Mouse (Mus musculus): ENCODE measurements around the gene Rnf216. TPM values are rescaled to one million over a fixed set of nuclear protein-coding genes. Genes with fewer than 3 reads are reported as not detected.

The Rnf216 gene
- polyA plus RNA-seq (2012; rRNA removed), result 58.3 and 60.4 TPM in 2 replicates

- no peaks in the 10 kb centered on the region for H3K36me3 ChIP-seq (ENCODE audit: control insufficient read depth, insufficient read depth, low read length)
- TF ChIP-seq POLR2A (IDR thresholded peaks at IDR 0.05; ENCODE audit: control insufficient read depth, low read depth, low read length) (peak; percentile 88), CTCF (IDR thresholded peaks at IDR 0.05; ENCODE audit: control insufficient read depth, insufficient read depth, insufficient replicate concordance, low read depth, low read length) (peak; percentile 69; the same call in 1 of the 2 replicates)
- peaks cover 2% of the 10 kb centered on the region for H3K4me1 ChIP-seq (ENCODE audit: control insufficient read depth, insufficient read depth, low read length)
- no peaks in the 10 kb centered on the region for H3K27me3 ChIP-seq (ENCODE audit: control insufficient read depth, insufficient read depth, low read length)
- peak within 1 kb of the TSS; percentile 75 for H3K27ac ChIP-seq (ENCODE audit: control insufficient read depth, insufficient read depth, low read depth, low read length)
- peak within 1 kb of the TSS; percentile 81 for H3K4me3 ChIP-seq (ENCODE audit: control insufficient read depth, low read depth, low read length)
Observed at GRCm38 (mm10) chr5:143112281-143113246, at the start of gene Rnf216. Gene Rnf216, minus strand, starts transcription at chr5:143112994.

GRCm38 (mm10) chr5:143155534-143155933, 42.7 kb upstream of the Rnf216 start:
- Histone ChIP-seq H3K27me3 (ENCODE audit: control insufficient read depth, insufficient read depth, low read length) (no peaks in the 10 kb centered on the region), H3K36me3 (ENCODE audit: control insufficient read depth, insufficient read depth, low read length) (no peaks in the 10 kb centered on the region), H3K4me3 (ENCODE audit: control insufficient read depth, low read depth, low read length) (no peak overlapping the region), H3K27ac (ENCODE audit: control insufficient read depth, insufficient read depth, low read depth, low read length) (no peak overlapping the region), H3K4me1 (ENCODE audit: control insufficient read depth, insufficient read depth, low read length) (peaks cover 11% of the 10 kb centered on the region)
- TF ChIP-seq CTCF (IDR thresholded peaks at IDR 0.05; ENCODE audit: control insufficient read depth, insufficient read depth, insufficient replicate concordance, low read depth, low read length), result no peak
- no peak for TF ChIP-seq POLR2A (IDR thresholded peaks at IDR 0.05; ENCODE audit: control insufficient read depth, low read depth, low read length)

GRCm38 (mm10) chr5:143153756-143154155, 41.0 kb upstream of the Rnf216 start:
- Histone ChIP-seq H3K4me3 (ENCODE audit: control insufficient read depth, low read depth, low read length) (no peak overlapping the region), H3K4me1 (ENCODE audit: control insufficient read depth, insufficient read depth, low read length) (peaks cover 11% of the 10 kb centered on the region), H3K36me3 (ENCODE audit: control insufficient read depth, insufficient read depth, low read length) (no peaks in the 10 kb centered on the region), H3K27ac (ENCODE audit: control insufficient read depth, insufficient read depth, low read depth, low read length) (no peak overlapping the region), H3K27me3 (ENCODE audit: control insufficient read depth, insufficient read depth, low read length) (no peaks in the 10 kb centered on the region)
- TF ChIP-seq CTCF (IDR thresholded peaks at IDR 0.05; ENCODE audit: control insufficient read depth, insufficient read depth, insufficient replicate concordance, low read depth, low read length) (no peak), POLR2A (IDR thresholded peaks at IDR 0.05; ENCODE audit: control insufficient read depth, low read depth, low read length) (no peak)

- Histone ChIP-seq H3K36me3 (ENCODE audit: control insufficient read depth, insufficient read depth, low read length) (no peaks in the 10 kb centered on the region), H3K27ac (ENCODE audit: control insufficient read depth, insufficient read depth, low read depth, low read length) (no peak overlapping the region), H3K27me3 (ENCODE audit: control insufficient read depth, insufficient read depth, low read length) (no peaks in the 10 kb centered on the region), H3K4me1 (ENCODE audit: control insufficient read depth, insufficient read depth, low read length) (peaks cover 4% of the 10 kb centered on the region), H3K4me3 (ENCODE audit: control insufficient read depth, low read depth, low read length) (no peak overlapping the region)
- TF ChIP-seq CTCF (IDR thresholded peaks at IDR 0.05; ENCODE audit: control insufficient read depth, insufficient read depth, insufficient replicate concordance, low read depth, low read length), result 0 out of 2 replicates have a peak, but pooled peaks have one; percentile 7
- TF ChIP-seq POLR2A (IDR thresholded peaks at IDR 0.05; ENCODE audit: control insufficient read depth, low read depth, low read length), result no peak
Observed at GRCm38 (mm10) chr5:143150044-143150443, 37.2 kb upstream of the Rnf216 start.

- no peaks in the 10 kb centered on the region for H3K36me3 ChIP-seq (ENCODE audit: control insufficient read depth, insufficient read depth, low read length)
- H3K27ac ChIP-seq (ENCODE audit: control insufficient read depth, insufficient read depth, low read depth, low read length), result no peak overlapping the region
- TF ChIP-seq CTCF (IDR thresholded peaks at IDR 0.05; ENCODE audit: control insufficient read depth, insufficient read depth, insufficient replicate concordance, low read depth, low read length) (no peak), POLR2A (IDR thresholded peaks at IDR 0.05; ENCODE audit: control insufficient read depth, low read depth, low read length) (no peak)
- no peak overlapping the region for H3K4me3 ChIP-seq (ENCODE audit: control insufficient read depth, low read depth, low read length)
- H3K27me3 ChIP-seq (ENCODE audit: control insufficient read depth, insufficient read depth, low read length), result no peaks in the 10 kb centered on the region
- peaks cover 4% of the 10 kb centered on the region for H3K4me1 ChIP-seq (ENCODE audit: control insufficient read depth, insufficient read depth, low read length)
Observed at GRCm38 (mm10) chr5:143149536-143149935, 36.7 kb upstream of the Rnf216 start.

GRCm38 (mm10) chr5:143148661-143149060, 35.9 kb upstream of the Rnf216 start:
- peaks cover 3% of the 10 kb centered on the region for H3K4me1 ChIP-seq (ENCODE audit: control insufficient read depth, insufficient read depth, low read length)
- no peak overlapping the region for H3K27ac ChIP-seq (ENCODE audit: control insufficient read depth, insufficient read depth, low read depth, low read length)
- H3K36me3 ChIP-seq (ENCODE audit: control insufficient read depth, insufficient read depth, low read length), result no peaks in the 10 kb centered on the region
- no peaks in the 10 kb centered on the region for H3K27me3 ChIP-seq (ENCODE audit: control insufficient read depth, insufficient read depth, low read length)
- TF ChIP-seq POLR2A (IDR thresholded peaks at IDR 0.05; ENCODE audit: control insufficient read depth, low read depth, low read length), result no peak
- no peak overlapping the region for H3K4me3 ChIP-seq (ENCODE audit: control insufficient read depth, low read depth, low read length)

GRCm38 (mm10) chr5:143147481-143147880, 34.7 kb upstream of the Rnf216 start, which contains the start of gene Olfr718-ps1:
Gene Olfr718-ps1, minus strand, starts transcription at chr5:143147581.
- H3K4me1 ChIP-seq (ENCODE audit: control insufficient read depth, insufficient read depth, low read length), result no peaks in the 10 kb centered on the region
- no peak within 1 kb of the TSS for H3K4me3 ChIP-seq (ENCODE audit: control insufficient read depth, low read depth, low read length)
- TF ChIP-seq POLR2A (IDR thresholded peaks at IDR 0.05; ENCODE audit: control insufficient read depth, low read depth, low read length) (no peak), CTCF (IDR thresholded peaks at IDR 0.05; ENCODE audit: control insufficient read depth, insufficient read depth, insufficient replicate concordance, low read depth, low read length) (no peak)
- H3K27me3 ChIP-seq (ENCODE audit: control insufficient read depth, insufficient read depth, low read length), result no peaks in the 10 kb centered on the region
- no peak within 1 kb of the TSS for H3K27ac ChIP-seq (ENCODE audit: control insufficient read depth, insufficient read depth, low read depth, low read length)
- no peaks in the 10 kb centered on the region for H3K36me3 ChIP-seq (ENCODE audit: control insufficient read depth, insufficient read depth, low read length)
